Mouse (Mus musculus) forebrain, embryonic 16.5 days (tissue): ENCODE measurements around the gene Tnip3. TPM values are rescaled to one million over a fixed set of nuclear protein-coding genes. Genes with fewer than 3 reads are reported as not detected.

ENCODE experiments used
- ATAC-seq: fragments of 200-750 bp; cut with Nextera tagmentation; 2 replicates; pipeline ENCODE4 v1.8.0; 2017; ENCODE audit warnings: mild to moderate bottlenecking, moderate library complexity
- H3K27ac ChIP-seq: fragments of 300-500 bp; sonication (generic); 2 replicates; pipeline ENCODE4 v1.5.1; 2014; ENCODE audit warnings: low read length, control low read depth
- H3K27me3 ChIP-seq: fragments of 300-500 bp; sonication (generic); replicated peaks from 2 replicates; pipeline ENCODE4 v1.6.1; 2014; ENCODE audit warnings: low read length; ENCODE audit not compliant: control insufficient read depth, insufficient read depth
- H3K36me3 ChIP-seq: fragments of 300-500 bp; sonication (generic); 2 replicates; pipeline ENCODE4 v1.6.1; 2014; ENCODE audit not compliant: control insufficient read depth, insufficient read depth
- H3K4me1 ChIP-seq: fragments of 300-500 bp; sonication (generic); replicated peaks from 2 replicates; pipeline ENCODE4 v1.6.1; 2014; ENCODE audit warnings: low read length; ENCODE audit not compliant: control insufficient read depth, insufficient read depth
- H3K4me2 ChIP-seq: fragments of 300-500 bp; sonication (generic); 2 replicates; pipeline ENCODE4 v1.6.1; 2014; ENCODE audit warnings: mild to moderate bottlenecking, low read length, control low read depth
- H3K4me3 ChIP-seq: fragments of 300-500 bp; sonication (generic); replicated peaks from 2 replicates; pipeline ENCODE4 v1.5.1; 2014; ENCODE audit warnings: mild to moderate bottlenecking, low read length, control low read depth
- H3K9ac ChIP-seq: fragments of 300-500 bp; sonication (generic); replicated peaks from 2 replicates; pipeline ENCODE4 v1.6.1; 2014; ENCODE audit warnings: low read depth, low read length, control low read depth
- H3K9me3 ChIP-seq: fragments of 300-500 bp; sonication (generic); 2 replicates; pipeline ENCODE4 v1.6.1; 2016; ENCODE audit warnings: low read length; ENCODE audit not compliant: control insufficient read depth
- WGBS: fragments of 180-500 bp; shearing (Covaris S2); extraction: QIAGEN DNeasy Blood & Tissue Kit; methylation state at CpG from one replicate; pipeline ENCODE4 v1.1.7; 2014; 5-methylcytosine and 5-hydroxymethylcytosine counted together
- polyA plus RNA-seq: library from polyadenylated mRNA; unstranded; fragments of >200 nt; fragmentation: Nextera tagmentation; extraction: Ambion mirVana; gene quantifications from 2 replicates; pipeline ENCODE4 v1.2.1, GENCODE M21; 2015

Gene Tnip3
- polyA plus RNA-seq, 1 experiment from 2014 or later: not detected

GRCm38 (mm10) chr6:65597056-65597818, 72.1 kb downstream of the Tnip3 start:
- H3K36me3 ChIP-seq: no peaks in the 10 kb centered on the region
- no peak overlapping the region for H3K4me2 ChIP-seq
- H3K27ac ChIP-seq: no peak overlapping the region
- WGBS: 28% methylated on average over 12 of the region's 12 CpGs
- no peaks in the 10 kb centered on the region for H3K9me3 ChIP-seq
- no peaks in the 10 kb centered on the region for H3K27me3 ChIP-seq
- H3K4me1 ChIP-seq: no peaks in the 10 kb centered on the region
- H3K4me3 ChIP-seq: no peak overlapping the region
- ATAC-seq: no peak
- H3K9ac ChIP-seq: no peak overlapping the region

- Histone ChIP-seq H3K27ac (no peak overlapping the region), H3K9me3 (no peaks in the 10 kb centered on the region), H3K9ac (no peak overlapping the region), H3K4me3 (no peak overlapping the region), H3K27me3 (no peaks in the 10 kb centered on the region), H3K4me2 (no peak overlapping the region), H3K4me1 (no peaks in the 10 kb centered on the region), H3K36me3 (no peaks in the 10 kb centered on the region)
- no peak for ATAC-seq
- WGBS: 83% methylated on average over 3 of the region's 3 CpGs
Observed at GRCm38 (mm10) chr6:65598522-65598921, 73.4 kb downstream of the Tnip3 start.

GRCm38 (mm10) chr6:65599865-65600739, 75.0 kb downstream of the Tnip3 start:
- H3K9me3 ChIP-seq: no peaks in the 10 kb centered on the region
- H3K27me3 ChIP-seq: no peaks in the 10 kb centered on the region
- no peak overlapping the region for H3K4me2 ChIP-seq
- H3K27ac ChIP-seq: no peak overlapping the region
- no peak overlapping the region for H3K9ac ChIP-seq
- no peak overlapping the region for H3K4me3 ChIP-seq
- WGBS: 18% methylated on average over 7 of the region's 7 CpGs
- H3K4me1 ChIP-seq: no peaks in the 10 kb centered on the region
- no peak for ATAC-seq
- H3K36me3 ChIP-seq: no peaks in the 10 kb centered on the region

- ATAC-seq: no peak
- WGBS: 45% methylated on average over 1 of the region's 1 CpGs
- no peak overlapping the region for H3K27ac ChIP-seq
- no peak overlapping the region for H3K9ac ChIP-seq
- no peaks in the 10 kb centered on the region for H3K4me1 ChIP-seq
- H3K4me2 ChIP-seq: no peak overlapping the region
- H3K36me3 ChIP-seq: no peaks in the 10 kb centered on the region
- H3K27me3 ChIP-seq: no peaks in the 10 kb centered on the region
- H3K9me3 ChIP-seq: no peaks in the 10 kb centered on the region
- no peak overlapping the region for H3K4me3 ChIP-seq
Observed at GRCm38 (mm10) chr6:65600887-65601286, 75.8 kb downstream of the Tnip3 start.

- no peak overlapping the region for H3K4me3 ChIP-seq
- no peaks in the 10 kb centered on the region for H3K9me3 ChIP-seq
- no peak for ATAC-seq
- H3K36me3 ChIP-seq: no peaks in the 10 kb centered on the region
- WGBS: 93% methylated on average over 4 of the region's 4 CpGs
- H3K9ac ChIP-seq: no peak overlapping the region
- no peak overlapping the region for H3K4me2 ChIP-seq
- H3K4me1 ChIP-seq: no peaks in the 10 kb centered on the region
- H3K27ac ChIP-seq: no peak overlapping the region
- no peaks in the 10 kb centered on the region for H3K27me3 ChIP-seq
Observed at GRCm38 (mm10) chr6:65605778-65606177, 80.7 kb downstream of the Tnip3 start.

GRCm38 (mm10) chr6:65606946-65607345, 81.8 kb downstream of the Tnip3 start:
- H3K36me3 ChIP-seq: no peaks in the 10 kb centered on the region
- H3K9me3 ChIP-seq: no peaks in the 10 kb centered on the region
- H3K27ac ChIP-seq: no peak overlapping the region
- no peak overlapping the region for H3K9ac ChIP-seq
- no peaks in the 10 kb centered on the region for H3K27me3 ChIP-seq
- H3K4me1 ChIP-seq: no peaks in the 10 kb centered on the region
- no peak for ATAC-seq
- H3K4me3 ChIP-seq: no peak overlapping the region
- no peak overlapping the region for H3K4me2 ChIP-seq

- no peak overlapping the region for H3K27ac ChIP-seq
- H3K36me3 ChIP-seq: no peaks in the 10 kb centered on the region
- H3K4me3 ChIP-seq: no peak overlapping the region
- no peak overlapping the region for H3K4me2 ChIP-seq
- no peak for ATAC-seq
- no peaks in the 10 kb centered on the region for H3K4me1 ChIP-seq
- no peak overlapping the region for H3K9ac ChIP-seq
- H3K27me3 ChIP-seq: no peaks in the 10 kb centered on the region
- no peaks in the 10 kb centered on the region for H3K9me3 ChIP-seq
Observed at GRCm38 (mm10) chr6:65611834-65612233, 86.7 kb downstream of the Tnip3 start.

- Histone ChIP-seq H3K27me3 (no peaks in the 10 kb centered on the region), H3K4me1 (no peaks in the 10 kb centered on the region), H3K9me3 (no peaks in the 10 kb centered on the region), H3K36me3 (no peaks in the 10 kb centered on the region), H3K4me2 (no peak overlapping the region), H3K4me3 (no peak overlapping the region), H3K9ac (no peak overlapping the region), H3K27ac (no peak overlapping the region)
- no peak for ATAC-seq
Observed at GRCm38 (mm10) chr6:65613924-65614585, 88.9 kb downstream of the Tnip3 start.

- H3K9me3 ChIP-seq: no peaks in the 10 kb centered on the region
- no peak overlapping the region for H3K4me2 ChIP-seq
- H3K36me3 ChIP-seq: no peaks in the 10 kb centered on the region
- H3K4me3 ChIP-seq: no peak overlapping the region
- H3K9ac ChIP-seq: no peak overlapping the region
- H3K27ac ChIP-seq: no peak overlapping the region
- no peak for ATAC-seq
- 73% methylated on average over 4 of the region's 4 CpGs for WGBS
- no peaks in the 10 kb centered on the region for H3K27me3 ChIP-seq
- no peaks in the 10 kb centered on the region for H3K4me1 ChIP-seq
Observed at GRCm38 (mm10) chr6:65615641-65616040, 90.5 kb downstream of the Tnip3 start.
